ENCODE assay signal across 11 mouse cellular contexts in genomic region chr11:109419961-109420566, GRCm38 (mm10). TPM values are rescaled to one million over a fixed set of nuclear protein-coding genes. Genes with fewer than 3 reads are reported as not detected.
DNase-seq lines count a peak whose midpoint lies in the region; ATAC-seq lines count a peak whose summit lies in the region.
"Had no signal": no experiment of that assay in that cellular context is flagged by ENCODE, and none has a peak within 500 bp of the region (broad histone marks: within the 10 kb centered on the region; RNA-seq: fewer than 3 reads in every experiment).

No protein-coding gene starts in this region.

- 41% methylated on average over 16 of the region's 16 CpGs for WGBS in midbrain, embryonic 14.5 days
- 41% methylated on average over 16 of the region's 16 CpGs for WGBS in midbrain, embryonic 16.5 days

- H3K36me3 ChIP-seq in midbrain, embryonic 14.5 days (ENCODE audit: control insufficient read depth, insufficient read depth, low read length) = no peaks in the 10 kb centered on the region
- H3K36me3 ChIP-seq in midbrain, embryonic 16.5 days (ENCODE audit: control insufficient read depth, insufficient read depth, low read length) = no peaks in the 10 kb centered on the region
- H3K36me3 ChIP-seq: stomach, embryonic 15.5 days had no signal

- no peaks in the 10 kb centered on the region for H3K27me3 ChIP-seq in midbrain, embryonic 14.5 days (ENCODE audit: control insufficient read depth, insufficient read depth, low read length)
- no peaks in the 10 kb centered on the region for H3K27me3 ChIP-seq in midbrain, embryonic 16.5 days (ENCODE audit: control insufficient read depth, insufficient read depth, low read depth, low read length)
- H3K27me3 ChIP-seq: stomach, embryonic 15.5 days had no signal

- DNase-seq in midbrain, embryonic 14.5 days = peak; percentile 13
- peak; percentile 73 for DNase-seq in thymus, postnatal 4 days
- DNase-seq in frontal cortex, adult 2 months (ENCODE audit: extremely low spot score in 1 of 2, low spot score in 1 of 2) = no peak
- DNase-seq in gastrocnemius, postnatal 36 days = no peak
- no peak for DNase-seq in gastrocnemius, adult 18-20 months (ENCODE audit: low spot score)

- H3K4me2 ChIP-seq in midbrain, embryonic 14.5 days (ENCODE audit: low read length) = no peak overlapping the region
- H3K4me2 ChIP-seq in midbrain, embryonic 16.5 days (ENCODE audit: low read length) = no peak overlapping the region
- H3K4me2 ChIP-seq: stomach, embryonic 15.5 days had no signal

- H3K9ac ChIP-seq in midbrain, embryonic 14.5 days (replicated peaks; ENCODE audit: low read length) = no peak overlapping the region
- no peak overlapping the region for H3K9ac ChIP-seq in midbrain, embryonic 16.5 days (ENCODE audit: low read depth, low read length)
- H3K9ac ChIP-seq: stomach, embryonic 15.5 days had no signal

- no peak overlapping the region for H3K27ac ChIP-seq in midbrain, embryonic 14.5 days (replicated peaks; ENCODE audit: low read depth, low read length)
- no peak overlapping the region for H3K27ac ChIP-seq in midbrain, embryonic 16.5 days (ENCODE audit: low read length)
- H3K27ac ChIP-seq: stomach, embryonic 15.5 days had no signal

- intact Hi-C loops in gastrocnemius, postnatal 36 days (cut with DNase I) = loop anchor here (5.0 kb wide), 2 partner anchors 48 to 73 kb away; no protein-coding TSS in a partner anchor

- no peaks in the 10 kb centered on the region for H3K9me3 ChIP-seq in midbrain, embryonic 14.5 days (ENCODE audit: control insufficient read depth, low read length)
- no peaks in the 10 kb centered on the region for H3K9me3 ChIP-seq in midbrain, embryonic 16.5 days (replicated peaks; ENCODE audit: control insufficient read depth, low read length, poor library complexity, severe bottlenecking)
- H3K9me3 ChIP-seq: stomach, embryonic 15.5 days had no signal

- no peak overlapping the region for H3K4me3 ChIP-seq in midbrain, embryonic 14.5 days (replicated peaks; ENCODE audit: low read depth, low read length)
- no peak overlapping the region for H3K4me3 ChIP-seq in midbrain, embryonic 16.5 days (ENCODE audit: low read depth, low read length)
- H3K4me3 ChIP-seq: stomach, embryonic 15.5 days had no signal

- H3K4me1 ChIP-seq in midbrain, embryonic 14.5 days (ENCODE audit: control insufficient read depth, insufficient read depth, low read length) = no peaks in the 10 kb centered on the region
- H3K4me1 ChIP-seq in midbrain, embryonic 16.5 days (ENCODE audit: control insufficient read depth, insufficient read depth, low read length) = no peaks in the 10 kb centered on the region
- H3K4me1 ChIP-seq: stomach, embryonic 15.5 days had no signal

- ATAC-seq in midbrain, embryonic 14.5 days (ENCODE audit: low FRiP score, low TSS enrichment) = no peak
- no peak for ATAC-seq in midbrain, embryonic 16.5 days
- ATAC-seq in granulocyte monocyte progenitor cell, adult 5-6 weeks (replicated peaks; ENCODE audit: poor library complexity, severe bottlenecking) = peak; percentile 79
- ATAC-seq in megakaryocyte progenitor cell, adult 5-6 weeks (replicated peaks; ENCODE audit: poor library complexity) = peak; percentile 61

RNA-seq across cellular contexts. Expression of gene Amz2, which starts 5.7 kb away (rescaled TPM):
- polyA plus RNA-seq in midbrain, embryonic 14.5 days (2014; fragmentation: Nextera tagmentation; extraction: Ambion mirVana) = 63.6 and 78.7 TPM in 2 replicates
- polyA plus RNA-seq in midbrain, embryonic 16.5 days (2015; fragmentation: Nextera tagmentation; extraction: Ambion mirVana) = 55.7 and 56.1 TPM in 2 replicates
- total RNA-seq in granulocyte monocyte progenitor cell, adult 5-6 weeks (2014; fragmentation: Nextera tagmentation) = 38.0 and 41.1 TPM in 2 replicates
- total RNA-seq in granulocyte monocyte progenitor cell, adult 5-6 weeks (2017) = 37.5 and 49.5 TPM in 2 replicates
- 34.0 and 37.6 TPM in 2 replicates for total RNA-seq in megakaryocyte progenitor cell, adult 5-6 weeks (2015)
- total RNA-seq in megakaryocyte progenitor cell, adult 5-6 weeks (2017) = 51.8 and 65.5 TPM in 2 replicates
- polyA plus RNA-seq in frontal cortex, adult 2 months (2012; rRNA removed) = 62.0 and 65.4 TPM in 2 replicates
- total RNA-seq in gastrocnemius, postnatal 36 days (2021) = 10 to 100 TPM; 60.1 to 63.4 TPM
- 10 to 100 TPM; 68.8 to 72.7 TPM for total RNA-seq in gastrocnemius, adult 18-20 months (2021)

RNA-seq across cellular contexts. Expression of gene 9930022D16Rik, which starts 6.3 kb away (rescaled TPM):
- not detected in 2 replicates for polyA plus RNA-seq in midbrain, embryonic 14.5 days (2014; fragmentation: Nextera tagmentation; extraction: Ambion mirVana)
- not detected in 2 replicates for polyA plus RNA-seq in midbrain, embryonic 16.5 days (2015; fragmentation: Nextera tagmentation; extraction: Ambion mirVana)
- total RNA-seq in granulocyte monocyte progenitor cell, adult 5-6 weeks (2014; fragmentation: Nextera tagmentation) = not detected in 2 replicates
- not detected in 2 replicates for total RNA-seq in granulocyte monocyte progenitor cell, adult 5-6 weeks (2017)
- total RNA-seq in megakaryocyte progenitor cell, adult 5-6 weeks (2015) = not detected in 2 replicates
- not detected in 2 replicates for total RNA-seq in megakaryocyte progenitor cell, adult 5-6 weeks (2017)
- 0.06 TPM in 1 of 2 replicates, not detected in the other for polyA plus RNA-seq in frontal cortex, adult 2 months (2012; rRNA removed)
- not detected for total RNA-seq in gastrocnemius, postnatal 36 days (2021)
- not detected for total RNA-seq in gastrocnemius, adult 18-20 months (2021)
- polyA plus RNA-seq: gonadal fat pad, adult 2 months; lung, embryonic 16.5 days; stomach, embryonic 15.5 days had no signal

RNA-seq across cellular contexts. Expression of gene Arsg, which starts 53.1 kb away (rescaled TPM):
- 1.3 and 2.7 TPM in 2 replicates for polyA plus RNA-seq in midbrain, embryonic 14.5 days (2014; fragmentation: Nextera tagmentation; extraction: Ambion mirVana)
- 4.2 and 4.3 TPM in 2 replicates for polyA plus RNA-seq in midbrain, embryonic 16.5 days (2015; fragmentation: Nextera tagmentation; extraction: Ambion mirVana)
- total RNA-seq in granulocyte monocyte progenitor cell, adult 5-6 weeks (2014; fragmentation: Nextera tagmentation) = 1.4 and 2.1 TPM in 2 replicates
- 1.5 and 1.6 TPM in 2 replicates for total RNA-seq in granulocyte monocyte progenitor cell, adult 5-6 weeks (2017)
- 2.0 and 2.9 TPM in 2 replicates for total RNA-seq in megakaryocyte progenitor cell, adult 5-6 weeks (2015)
- 1.5 and 1.9 TPM in 2 replicates for total RNA-seq in megakaryocyte progenitor cell, adult 5-6 weeks (2017)
- 13.5 and 17.2 TPM in 2 replicates for polyA plus RNA-seq in frontal cortex, adult 2 months (2012; rRNA removed)
- 1 to 10 TPM in 1 of 2 experiments, under 1 TPM in 1; 0.86 to 1.7 TPM for total RNA-seq in gastrocnemius, postnatal 36 days (2021)
- total RNA-seq in gastrocnemius, adult 18-20 months (2021) = 1 to 10 TPM; 1.2 to 1.6 TPM

RNA-seq across cellular contexts. Expression of gene Slc16a6, which starts 53.3 kb away (rescaled TPM):
- 2.8 and 3.1 TPM in 2 replicates for polyA plus RNA-seq in midbrain, embryonic 14.5 days (2014; fragmentation: Nextera tagmentation; extraction: Ambion mirVana)
- polyA plus RNA-seq in midbrain, embryonic 16.5 days (2015; fragmentation: Nextera tagmentation; extraction: Ambion mirVana) = 3.7 and 4.5 TPM in 2 replicates
- total RNA-seq in granulocyte monocyte progenitor cell, adult 5-6 weeks (2014; fragmentation: Nextera tagmentation) = 41.4 and 42.6 TPM in 2 replicates
- total RNA-seq in granulocyte monocyte progenitor cell, adult 5-6 weeks (2017) = 14.9 and 16.6 TPM in 2 replicates
- total RNA-seq in megakaryocyte progenitor cell, adult 5-6 weeks (2015) = 40.0 and 41.6 TPM in 2 replicates
- 12.6 and 21.3 TPM in 2 replicates for total RNA-seq in megakaryocyte progenitor cell, adult 5-6 weeks (2017)
- polyA plus RNA-seq in frontal cortex, adult 2 months (2012; rRNA removed) = 7.4 and 9.0 TPM in 2 replicates
- total RNA-seq in gastrocnemius, postnatal 36 days (2021) = 1 to 10 TPM; 4.8 to 9.4 TPM
- total RNA-seq in gastrocnemius, adult 18-20 months (2021) = 1 to 10 TPM; 3.7 to 7.1 TPM

RNA-seq across cellular contexts. Expression of gene Gna13, which starts 57.4 kb away (rescaled TPM):
- 16.4 and 21.7 TPM in 2 replicates for polyA plus RNA-seq in midbrain, embryonic 14.5 days (2014; fragmentation: Nextera tagmentation; extraction: Ambion mirVana)
- 17.6 and 20.5 TPM in 2 replicates for polyA plus RNA-seq in midbrain, embryonic 16.5 days (2015; fragmentation: Nextera tagmentation; extraction: Ambion mirVana)
- total RNA-seq in granulocyte monocyte progenitor cell, adult 5-6 weeks (2014; fragmentation: Nextera tagmentation) = 34.6 and 38.5 TPM in 2 replicates
- 40.6 and 43.5 TPM in 2 replicates for total RNA-seq in granulocyte monocyte progenitor cell, adult 5-6 weeks (2017)
- total RNA-seq in megakaryocyte progenitor cell, adult 5-6 weeks (2015) = 50.4 and 59.9 TPM in 2 replicates
- 36.3 and 42.8 TPM in 2 replicates for total RNA-seq in megakaryocyte progenitor cell, adult 5-6 weeks (2017)
- 31.8 and 33.0 TPM in 2 replicates for polyA plus RNA-seq in frontal cortex, adult 2 months (2012; rRNA removed)
- 10 to 100 TPM; 21.9 to 22.1 TPM for total RNA-seq in gastrocnemius, postnatal 36 days (2021)
- 10 to 100 TPM; 24.3 to 32.4 TPM for total RNA-seq in gastrocnemius, adult 18-20 months (2021)

Comparison
In these comparisons a context has a peak if more than half of its experiments do, and no peak if none do; other contexts are left out.
1. ATAC-seq: peak in granulocyte monocyte progenitor cell, adult 5-6 weeks (single experiment) and megakaryocyte progenitor cell, adult 5-6 weeks (single experiment); none in midbrain, embryonic 14.5 days (single experiment) and midbrain, embryonic 16.5 days (single experiment).
2. DNase-seq: peak in midbrain, embryonic 14.5 days (single experiment) and thymus, postnatal 4 days (single experiment); none in frontal cortex, adult 2 months (0 of 2), gastrocnemius, postnatal 36 days (0 of 2) and gastrocnemius, adult 18-20 months (single experiment).